Mouse (Mus musculus): ENCODE results near the gene 1810055G02Rik.

Gene 1810055G02Rik

DNA sequence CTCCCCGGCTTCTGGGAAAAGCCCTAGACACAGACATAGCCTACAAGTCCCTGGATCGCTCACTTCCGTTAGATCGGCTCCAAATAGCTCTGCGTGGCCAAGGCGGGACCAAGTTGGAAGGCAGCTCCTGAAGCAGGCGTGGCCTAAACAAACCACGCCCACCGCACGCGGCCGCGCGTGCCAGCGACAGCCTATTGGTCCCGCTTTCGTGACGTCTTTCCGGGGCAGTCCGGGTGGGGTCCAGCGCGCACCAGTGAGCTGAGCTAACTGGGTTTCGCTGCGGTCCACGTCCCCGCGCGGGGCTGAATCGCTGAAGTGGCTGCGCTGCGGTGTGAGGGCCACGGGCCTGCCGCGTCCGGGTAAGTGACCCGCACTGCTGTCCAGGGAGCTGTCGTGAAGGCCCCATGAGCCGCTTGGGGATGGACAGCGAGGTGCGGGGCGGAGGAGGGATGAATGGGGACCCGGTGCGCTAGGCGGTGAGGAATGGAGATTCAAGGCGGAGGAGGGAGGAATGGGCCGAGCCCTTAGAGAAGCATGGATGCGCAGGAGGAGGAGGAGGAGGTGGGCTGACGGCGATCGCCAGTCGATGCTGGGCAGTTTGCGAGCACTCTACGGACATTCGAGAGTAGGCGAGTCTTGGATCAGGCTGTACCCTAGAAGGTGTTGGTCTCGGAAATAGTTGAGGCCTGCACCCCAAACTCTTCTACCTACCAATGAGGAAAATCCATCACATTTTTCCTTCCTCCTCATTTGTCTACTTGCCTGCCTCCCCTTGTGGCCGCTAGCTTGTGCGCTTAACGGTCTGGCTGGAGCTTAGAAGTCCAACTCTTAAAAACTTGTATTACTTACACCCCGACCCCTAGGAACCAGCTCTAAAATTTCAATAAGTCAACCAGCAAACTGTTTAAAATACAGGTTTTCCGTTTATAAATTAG, at the start of gene 1810055G02Rik:
TSS of gene 1810055G02Rik (plus strand) at position 216 of the 935 bp plus-strand sequence.
- peak; percentile 89 to 97 for DNase-seq (ENCODE audit: low read depth in 1 of 2, low spot score in 2 of 2)

GRCm38 (mm10) chr19:3665510-3665909, 42.6 kb upstream of the 1810055G02Rik start:
- DNase-seq (ENCODE audit: low read depth in 1 of 2, low spot score in 2 of 2) = no peak

DNA sequence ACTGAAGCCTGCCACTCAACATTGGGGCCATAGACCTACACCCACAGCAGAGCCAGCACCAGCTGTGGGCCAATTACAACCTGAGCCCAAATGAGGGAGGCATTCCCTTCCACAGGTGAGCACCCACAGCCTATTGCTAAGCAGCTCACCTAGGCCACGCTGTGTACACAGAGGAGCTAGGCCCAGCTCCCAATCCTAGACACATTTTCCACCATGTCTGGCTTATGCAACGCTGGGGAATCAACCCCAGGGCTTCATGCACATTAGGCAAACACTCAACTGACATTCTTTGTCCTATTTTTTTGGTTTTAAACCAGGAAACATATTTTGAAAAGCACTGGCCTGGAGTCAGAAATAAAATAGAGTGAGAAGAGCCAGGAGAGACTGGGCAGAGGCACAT, 41.5 kb upstream of the 1810055G02Rik start:
- no peak for DNase-seq (ENCODE audit: low read depth in 1 of 2, low spot score in 2 of 2)

GRCm38 (mm10) chr19:3667155-3667895, 40.8 kb upstream of the 1810055G02Rik start:
- no peak for DNase-seq (ENCODE audit: low read depth in 1 of 2, low spot score in 2 of 2)

DNA sequence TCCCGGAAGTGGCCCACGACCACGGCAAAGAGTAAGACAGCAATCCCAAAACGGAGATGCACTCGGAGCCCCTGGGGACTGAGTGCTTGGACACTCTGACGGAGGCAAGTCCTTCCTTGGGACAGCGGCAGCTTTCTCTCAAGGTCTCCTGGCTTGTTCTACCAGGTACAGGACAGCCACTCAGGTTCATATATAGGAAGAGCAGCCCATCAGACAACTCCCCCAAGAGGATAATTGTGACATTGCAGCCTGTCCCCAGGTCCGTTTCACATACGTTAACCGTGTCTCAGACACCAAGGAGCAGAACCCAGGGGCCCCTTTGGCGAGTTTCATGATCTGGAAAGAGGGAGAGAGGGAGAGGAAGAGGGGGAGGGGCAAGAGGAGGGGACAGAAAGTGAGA, 40.1 kb upstream of the 1810055G02Rik start:
- no peak for DNase-seq (ENCODE audit: low read depth in 1 of 2, low spot score in 2 of 2)

- DNase-seq (ENCODE audit: low read depth in 1 of 2, low spot score in 2 of 2) = no peak
These were observed 39.5 kb upstream of the 1810055G02Rik start for GRCm38 (mm10) chr19:3668551-3668950.

DNA sequence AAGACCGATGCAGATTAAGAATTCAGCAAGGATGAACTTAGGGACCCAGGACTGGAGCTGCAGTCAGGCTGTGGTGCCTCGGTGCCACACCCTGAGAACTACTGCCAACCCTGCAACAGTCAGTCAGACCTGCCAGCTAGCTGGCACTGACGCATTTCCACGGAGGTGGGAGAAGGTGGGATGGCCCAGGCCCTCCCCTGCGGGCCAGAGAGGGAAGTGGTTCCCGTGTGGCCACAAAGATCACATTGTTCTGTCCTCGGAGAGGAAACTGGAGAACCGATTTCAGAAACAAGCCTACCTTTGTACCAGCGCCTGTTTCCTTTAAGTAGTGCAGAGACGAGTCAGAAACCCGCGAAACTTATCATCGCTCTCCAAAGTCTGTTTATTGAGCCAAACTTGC, 39.0 kb upstream of the 1810055G02Rik start:
- peak in 1 of 2 experiments; percentile 8 for DNase-seq (ENCODE audit: low read depth in 1 of 2, low spot score in 2 of 2)

- no peak for DNase-seq (ENCODE audit: low read depth in 1 of 2, low spot score in 2 of 2)
These were observed 34.9 kb upstream of the 1810055G02Rik start for GRCm38 (mm10) chr19:3673149-3673548.

DNA sequence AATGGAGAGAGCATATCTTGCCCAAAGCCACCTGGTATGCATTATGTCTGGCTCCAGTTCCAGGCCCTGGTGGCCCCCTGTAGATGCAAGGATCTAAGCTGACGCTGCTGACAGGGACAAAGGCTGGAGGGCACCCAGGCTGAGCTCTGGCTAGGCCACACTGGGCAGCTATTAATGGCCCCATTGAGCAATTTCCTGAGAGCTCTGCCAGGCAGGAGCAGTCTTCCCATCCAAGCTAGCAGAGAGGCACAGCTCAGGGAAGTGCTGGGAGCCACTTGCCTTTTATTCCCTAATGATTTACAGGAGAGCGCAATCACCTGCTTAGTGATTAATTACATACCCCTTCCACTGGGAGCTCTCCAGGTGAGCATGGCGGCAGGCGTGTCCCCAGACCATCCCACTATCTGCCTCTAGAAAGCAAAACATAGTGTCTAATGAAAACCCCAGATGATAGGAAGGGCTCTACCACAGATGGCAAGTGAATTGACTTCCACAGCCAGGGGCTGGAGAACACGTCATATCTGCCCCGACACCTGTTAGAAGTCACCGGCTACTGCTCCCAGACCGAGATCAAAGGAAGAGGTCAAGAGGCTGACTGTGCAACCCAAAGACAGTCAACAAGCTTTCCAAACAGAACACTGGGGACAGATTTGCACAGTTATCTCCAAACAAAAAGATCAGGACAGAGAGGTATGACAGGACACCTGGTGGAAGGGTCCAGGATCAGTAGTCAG, 33.8 kb upstream of the 1810055G02Rik start:
- no peak for DNase-seq (ENCODE audit: low read depth in 1 of 2, low spot score in 2 of 2)

DNA sequence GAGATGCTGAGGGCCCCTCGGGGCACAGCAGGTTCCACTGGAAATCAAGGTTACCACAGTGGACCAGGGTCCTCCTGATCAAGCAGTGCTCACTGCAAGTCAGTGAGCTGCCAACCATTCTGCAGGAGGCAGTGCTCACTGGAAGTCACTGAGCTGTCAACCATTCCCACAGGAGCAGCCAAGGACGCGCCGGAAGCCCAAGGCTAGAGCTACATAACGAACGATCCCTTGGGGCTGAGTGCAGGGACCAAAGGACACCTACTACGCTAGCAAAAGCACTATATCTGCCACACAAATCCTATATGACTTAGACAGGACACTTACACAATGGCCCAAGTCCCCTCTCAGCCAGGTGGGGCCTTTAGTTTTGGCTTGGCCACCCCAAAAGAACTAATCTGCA, 27.4 kb upstream of the 1810055G02Rik start:
- no peak for DNase-seq (ENCODE audit: low read depth in 1 of 2, low spot score in 2 of 2)

DNA sequence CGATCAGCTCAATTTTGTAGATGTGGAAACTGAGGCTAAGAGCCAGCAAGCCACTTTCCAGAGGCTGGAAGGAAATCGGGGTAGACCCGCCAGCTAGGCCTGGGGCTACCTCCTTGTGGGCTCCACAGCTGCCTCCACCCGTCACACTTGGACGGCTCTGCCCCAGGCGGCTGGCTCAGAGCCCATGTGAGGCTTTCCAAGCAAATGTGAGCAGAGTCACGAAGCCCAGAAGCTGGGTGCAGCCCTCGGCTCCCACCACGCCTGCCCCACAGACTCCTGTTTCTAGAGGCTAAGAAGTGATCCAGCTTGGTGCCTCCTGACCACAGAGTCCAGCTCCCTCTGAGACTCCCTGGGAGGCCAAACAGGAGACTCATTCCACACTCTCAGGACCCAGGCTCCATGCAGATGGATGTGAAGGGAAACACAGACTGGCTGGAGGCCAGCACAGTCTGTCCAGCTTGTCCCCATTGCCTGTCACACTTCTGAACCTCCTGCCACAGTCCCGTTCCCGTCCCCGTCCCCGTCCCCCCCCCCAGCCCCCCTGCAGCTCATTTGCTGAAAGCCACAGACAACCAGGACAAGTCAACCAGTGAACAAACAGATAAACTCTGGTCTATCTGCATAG, 26.7 kb upstream of the 1810055G02Rik start:
- no peak for DNase-seq (ENCODE audit: low read depth in 1 of 2, low spot score in 2 of 2)

DNA sequence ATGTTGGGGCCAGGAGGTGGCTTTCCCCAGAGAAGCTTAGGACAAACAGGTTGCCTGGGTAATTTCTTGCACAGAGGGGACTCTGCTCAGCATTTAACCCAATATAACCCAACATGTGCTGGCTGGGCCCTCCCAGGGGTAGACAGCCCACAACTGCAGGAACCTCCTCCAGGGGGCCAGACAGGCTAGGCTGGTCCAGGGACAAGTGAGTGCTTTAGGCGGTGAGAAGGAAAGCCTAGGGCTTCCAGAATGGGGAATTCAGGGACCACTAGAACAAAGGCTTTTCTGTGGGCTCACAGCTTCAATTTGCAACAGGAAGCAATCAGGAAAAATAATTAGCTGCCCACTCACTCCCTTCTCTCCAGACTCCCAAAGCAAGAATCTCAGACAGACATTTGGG, 23.7 kb upstream of the 1810055G02Rik start:
- DNase-seq (ENCODE audit: low read depth in 1 of 2, low spot score in 2 of 2) = no peak

GRCm38 (mm10) chr19:3684957-3685580, 23.0 kb upstream of the 1810055G02Rik start:
- no peak for DNase-seq (ENCODE audit: low read depth in 1 of 2, low spot score in 2 of 2)

GRCm38 (mm10) chr19:3685611-3686214, 22.4 kb upstream of the 1810055G02Rik start:
- no peak for DNase-seq (ENCODE audit: low read depth in 1 of 2, low spot score in 2 of 2)

DNA sequence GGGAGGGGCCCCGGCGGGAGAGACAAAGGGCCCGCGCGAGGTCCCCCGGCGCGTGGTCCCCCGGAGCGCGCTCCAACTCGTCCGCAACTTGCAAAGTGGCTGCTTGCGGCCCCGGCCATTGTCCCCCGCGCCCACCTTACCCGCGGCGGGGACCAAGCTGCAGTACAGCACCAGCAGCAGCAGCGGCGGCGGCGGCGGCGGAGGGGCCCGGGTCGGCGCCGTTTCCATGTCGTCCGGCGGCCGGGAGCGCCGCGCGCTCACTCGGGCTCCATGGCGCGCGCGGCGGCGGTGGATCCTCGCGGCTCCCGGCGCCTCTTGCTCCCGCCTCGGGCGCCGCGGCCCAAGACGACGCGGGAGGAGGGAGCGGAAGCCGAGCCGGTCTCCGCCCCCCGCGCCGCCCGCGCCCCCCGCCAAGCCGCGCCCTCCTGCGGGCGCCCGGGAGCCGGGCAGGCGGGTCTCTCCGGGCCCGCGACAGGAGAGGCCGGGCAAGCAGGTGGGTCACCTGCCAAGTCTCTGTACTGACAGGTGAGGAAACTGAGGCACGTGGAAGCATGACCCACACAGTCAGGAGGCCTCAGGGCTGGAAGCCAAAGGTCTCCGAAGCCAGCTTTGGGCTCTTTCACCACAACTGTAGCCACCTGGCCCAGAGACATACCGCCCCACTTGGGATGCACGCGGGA, 21.7 kb upstream of the 1810055G02Rik start, which contains the start of gene Lrp5:
TSS of gene Lrp5 (minus strand) at position 350 of the 680 bp plus-strand sequence.
- DNase-seq (ENCODE audit: low read depth in 1 of 2, low spot score in 2 of 2) = no peak

DNA sequence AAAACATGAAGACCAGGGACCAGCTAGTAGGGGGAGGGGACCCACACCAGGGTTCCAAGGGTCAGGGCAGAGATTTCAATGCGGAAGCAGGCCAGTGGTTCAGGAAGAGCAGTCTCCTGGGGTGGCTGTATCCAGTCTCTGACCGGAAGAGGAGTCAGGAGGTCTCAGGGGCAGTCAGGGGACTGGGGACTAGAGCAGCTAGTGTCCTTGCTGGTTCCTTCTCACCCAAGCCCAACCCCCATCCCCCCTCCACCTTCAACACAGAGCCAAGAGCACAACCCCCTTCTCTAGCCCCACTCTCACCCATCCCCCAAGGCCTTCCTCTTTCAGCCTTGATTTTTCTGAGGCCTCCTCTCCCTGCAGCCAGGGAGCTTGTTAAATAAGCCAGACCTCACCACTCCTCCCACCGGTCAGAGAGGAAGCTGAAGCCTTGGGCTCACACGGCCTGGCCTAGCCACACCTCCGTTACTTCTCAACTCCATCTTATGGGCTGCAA, 20.4 kb upstream of the 1810055G02Rik start:
- peak; percentile 40 to 56 for DNase-seq (ENCODE audit: low read depth in 1 of 2, low spot score in 2 of 2)

DNA sequence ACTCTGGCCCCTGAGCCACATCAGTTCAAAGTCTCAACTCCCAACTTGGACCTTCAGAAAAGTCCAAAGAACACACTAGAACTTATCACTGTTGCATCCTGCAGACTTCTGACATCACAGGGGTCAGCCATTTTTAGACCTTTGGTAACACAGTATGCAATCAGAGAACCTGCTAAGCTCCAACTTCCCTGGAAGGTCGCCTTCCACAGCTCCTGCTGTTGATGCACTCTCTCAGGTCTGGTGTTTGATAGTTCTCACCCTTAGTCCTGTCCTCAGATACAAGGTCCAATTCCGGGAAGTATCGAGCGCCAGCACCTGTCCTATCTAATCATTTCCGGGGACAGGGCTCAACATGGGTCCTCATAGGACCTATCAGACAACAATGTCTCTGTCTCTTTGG, 16.8 kb upstream of the 1810055G02Rik start:
- DNase-seq (ENCODE audit: low read depth in 1 of 2, low spot score in 2 of 2) = no peak

DNA sequence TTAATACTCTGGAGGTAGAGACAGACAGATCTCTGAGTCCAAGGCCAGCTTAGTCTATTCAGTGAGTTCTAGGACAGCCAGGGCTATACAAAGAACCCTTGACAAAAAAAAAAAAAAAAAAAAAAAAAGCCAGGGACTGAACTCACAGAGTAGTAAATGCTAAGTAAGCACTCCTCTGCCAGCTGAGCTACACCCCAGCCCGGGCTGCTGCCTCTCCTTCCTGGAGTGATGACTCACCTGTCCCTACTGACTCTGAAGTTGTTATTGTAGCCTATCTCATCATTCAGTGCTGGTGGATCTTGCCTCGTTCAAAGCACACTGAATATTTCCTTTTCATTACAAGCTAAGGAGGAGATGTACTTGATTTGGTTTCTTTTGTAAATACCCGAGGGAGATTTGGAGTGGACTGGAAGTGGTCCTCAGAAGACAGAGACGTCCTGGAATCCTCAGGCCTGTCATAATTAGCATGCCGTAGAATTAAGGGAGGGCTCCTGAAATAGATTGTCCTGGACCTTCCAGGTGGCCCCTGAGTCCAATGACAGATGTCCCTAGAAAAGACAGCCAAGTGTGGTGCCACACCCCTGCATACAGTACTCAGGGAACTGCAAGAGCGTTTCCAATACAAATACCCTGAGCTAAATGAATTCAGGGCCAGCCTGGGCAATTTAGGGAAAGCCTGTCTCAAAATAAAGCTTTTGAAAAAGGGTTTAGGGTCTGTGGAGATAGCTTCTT, 15.5 kb upstream of the 1810055G02Rik start:
- no peak for DNase-seq (ENCODE audit: low read depth in 1 of 2, low spot score in 2 of 2)

GRCm38 (mm10) chr19:3694476-3694875, 13.6 kb upstream of the 1810055G02Rik start:
- no peak for DNase-seq (ENCODE audit: low read depth in 1 of 2, low spot score in 2 of 2)
